Mouse (Mus musculus): Measurements from ENCODE around the gene Pcp2.

GRCm38 (mm10) chr8:3607822-3608221 lies 17.5 kb downstream of the Pcp2 start:
- no peak for TF ChIP-seq CTCF (IDR thresholded peaks at IDR 0.05; ENCODE audit: extremely low read depth, insufficient read depth, low read length)
- TF ChIP-seq POLR2A (IDR thresholded peaks at IDR 0.05; ENCODE audit: extremely low read depth, insufficient read depth, low read length): no peak
